Mouse (Mus musculus) lung, postnatal 25 days (tissue): ENCODE results near the gene Lrig3.

Source experiments
- DNase-seq: peaks from one replicate; pipeline ENCODE4 v3.0.0; 2022; ENCODE audit warnings: low spot score

Gene Lrig3

DNA sequence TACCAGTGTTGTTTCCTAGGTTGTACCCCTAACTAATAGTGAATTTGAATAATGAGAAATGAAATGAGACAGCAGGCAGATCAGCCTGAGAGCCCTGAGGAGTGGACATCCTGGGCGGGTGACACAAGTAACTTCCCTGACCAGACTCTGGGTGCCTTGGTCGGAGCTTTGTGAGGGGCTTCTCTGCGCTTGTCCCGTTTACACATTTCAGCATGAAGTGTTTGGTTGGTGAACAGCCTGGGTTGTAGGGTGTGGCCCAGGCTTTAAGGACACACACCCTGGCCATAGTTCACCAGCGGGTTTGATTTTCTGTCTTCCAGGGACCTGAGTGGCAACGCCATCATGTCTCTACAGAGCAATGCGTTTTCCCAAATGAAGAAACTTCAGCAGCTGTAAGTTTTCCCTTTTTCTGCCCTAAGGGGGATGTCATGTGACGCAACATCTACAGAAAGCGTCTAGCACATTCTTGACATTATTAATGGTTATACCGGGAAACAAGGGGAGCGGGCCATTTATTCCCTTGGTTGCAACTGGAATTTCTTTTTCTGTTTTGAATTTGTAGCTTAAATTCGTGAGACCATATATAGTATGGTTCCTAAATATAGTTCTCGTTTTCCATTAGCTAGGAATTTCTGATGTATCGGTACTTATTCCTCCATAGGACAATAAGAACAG, 36.2 kb downstream of the Lrig3 start:
- DNase-seq = no peak

DNA sequence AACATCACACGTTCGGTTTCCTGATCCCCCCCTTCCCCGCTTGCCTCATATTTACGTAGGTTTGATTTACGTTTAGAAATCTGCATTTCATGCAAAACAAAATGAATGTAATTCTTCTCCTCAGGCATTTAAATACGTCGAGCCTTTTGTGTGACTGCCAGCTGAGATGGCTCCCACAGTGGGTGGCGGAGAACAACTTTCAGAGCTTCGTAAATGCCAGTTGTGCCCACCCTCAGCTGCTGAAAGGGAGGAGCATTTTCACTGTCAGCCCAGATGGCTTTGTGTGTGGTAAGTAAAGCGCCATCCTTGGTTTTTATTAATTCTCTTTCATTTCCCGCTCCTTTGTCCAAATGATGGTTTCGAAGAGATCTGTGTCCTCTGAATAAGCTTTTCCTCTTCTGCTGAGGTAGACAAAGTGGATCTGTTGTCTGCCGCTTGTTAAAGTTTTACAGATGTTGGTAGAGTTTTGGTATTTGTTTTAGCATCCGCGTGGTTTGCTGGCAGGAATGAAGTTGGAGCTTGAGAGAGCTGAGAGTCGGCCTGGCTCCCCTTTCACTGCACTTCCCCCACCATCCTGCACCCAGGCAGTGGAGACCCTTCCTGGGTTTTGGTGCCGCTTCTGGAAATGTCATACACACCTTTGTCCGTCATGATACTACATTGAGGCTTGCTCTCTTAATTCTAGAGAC, 37.0 kb downstream of the Lrig3 start:
- no peak for DNase-seq

DNA sequence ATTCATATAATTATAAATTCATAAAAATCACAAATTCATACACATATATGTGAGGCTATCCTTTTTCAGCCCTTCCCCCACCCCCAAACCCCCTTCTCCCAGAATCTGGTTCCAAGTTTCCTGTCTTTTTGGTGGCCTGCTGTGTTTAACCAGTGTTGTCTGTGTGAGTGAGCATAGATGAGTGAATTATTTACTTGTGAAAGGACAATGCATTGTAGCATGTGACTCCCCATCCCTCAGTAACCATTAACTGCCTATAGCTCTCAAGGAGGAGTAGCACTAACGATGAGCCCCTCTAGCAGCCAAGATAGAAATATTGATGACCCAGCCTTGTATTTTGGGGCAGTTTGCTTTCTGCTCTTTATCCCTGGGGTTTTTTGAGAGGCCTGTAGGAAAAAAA, 37.9 kb downstream of the Lrig3 start:
- no peak for DNase-seq

GRCm38 (mm10) chr10:126013667-126014066, 47.7 kb downstream of the Lrig3 start:
- DNase-seq = no peak

- DNase-seq = no peak
Observed at GRCm38 (mm10) chr10:126014673-126015072, 48.7 kb downstream of the Lrig3 start.

DNA sequence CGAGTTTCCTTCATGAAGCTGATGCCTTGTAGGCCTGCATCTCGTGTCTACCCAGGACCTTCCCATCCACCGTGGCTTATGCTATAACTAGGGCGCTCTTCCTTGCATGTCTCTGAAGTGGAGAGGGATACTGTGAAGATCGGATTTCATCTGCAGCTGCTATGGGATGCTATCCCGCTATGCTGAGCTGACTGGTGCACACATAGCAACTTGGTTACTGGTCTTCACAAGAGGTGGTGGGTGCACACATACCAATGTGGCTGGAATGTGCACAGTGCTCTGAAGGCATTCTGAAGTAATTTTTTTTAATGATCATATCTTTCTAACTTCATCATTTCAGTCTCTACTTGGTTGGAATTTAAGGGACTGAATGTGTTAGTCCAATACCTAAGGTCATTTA, 49.7 kb downstream of the Lrig3 start:
- no peak for DNase-seq

- DNase-seq = no peak
Observed at GRCm38 (mm10) chr10:126019350-126019991, 53.5 kb downstream of the Lrig3 start.

- no peak for DNase-seq
Observed at GRCm38 (mm10) chr10:126028574-126029440, 62.8 kb downstream of the Lrig3 start.

- no peak for DNase-seq
Observed at GRCm38 (mm10) chr10:126029441-126030114, 63.6 kb downstream of the Lrig3 start.

DNA sequence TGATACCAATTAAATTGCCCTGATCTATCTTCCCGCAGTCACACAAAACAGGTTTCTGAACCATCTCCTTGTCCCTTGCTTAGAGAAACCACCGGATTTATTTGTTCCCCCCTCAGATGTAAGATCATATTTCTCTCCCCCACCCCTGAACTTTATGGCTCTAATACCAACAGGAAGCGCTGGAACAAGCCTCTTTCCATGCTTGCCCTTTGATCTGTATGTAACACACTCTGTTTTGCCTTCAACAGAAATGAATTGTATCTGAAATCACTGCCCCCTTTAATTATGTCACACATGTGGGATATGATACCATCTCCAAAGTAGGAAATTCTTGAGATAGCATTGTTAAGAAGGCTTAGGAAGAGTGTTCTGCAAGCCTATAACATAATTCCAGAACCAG, 90.9 kb downstream of the Lrig3 start:
- DNase-seq = no peak

DNA sequence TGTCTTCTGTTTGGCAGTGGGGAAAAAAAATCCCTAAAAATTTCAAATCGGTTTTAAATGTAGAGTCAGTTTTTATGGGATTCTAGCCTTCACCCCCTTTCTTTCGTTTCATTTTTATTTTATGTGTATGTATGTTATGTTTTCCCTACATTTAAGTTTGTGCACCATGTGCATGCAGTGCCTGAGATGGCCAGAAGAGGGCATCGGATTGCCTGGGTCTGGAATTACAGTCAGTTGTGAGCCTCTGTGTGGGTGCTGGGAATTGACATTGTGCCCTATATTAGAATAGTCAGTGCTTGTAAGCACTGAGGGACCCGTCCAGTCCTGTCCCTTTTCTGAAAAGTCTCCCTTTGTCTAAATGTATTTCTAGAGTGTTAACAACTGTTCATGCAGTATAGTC, 96.8 kb downstream of the Lrig3 start:
- DNase-seq = no peak
